Mouse (Mus musculus) 416B (cell line): Measurements from ENCODE around the gene Sprr2f.

Experiments
- DNase-seq: peaks from one replicate; pipeline ENCODE4 v3.0.0; 2011; ENCODE audit warnings: low read depth

The Sprr2f gene

GRCm38 (mm10) chr3:92364887-92365286 lies at the start of gene Sprr2f:
Gene Sprr2f (plus strand): TSS chr3:92365187.
- DNase-seq, result no peak

GRCm38 (mm10) chr3:92316320-92316719 lies 48.7 kb upstream of the Sprr2f start, which contains the start of gene Sprr2b:
Gene Sprr2b (plus strand): TSS chr3:92316620.
- DNase-seq, result no peak

DNA sequence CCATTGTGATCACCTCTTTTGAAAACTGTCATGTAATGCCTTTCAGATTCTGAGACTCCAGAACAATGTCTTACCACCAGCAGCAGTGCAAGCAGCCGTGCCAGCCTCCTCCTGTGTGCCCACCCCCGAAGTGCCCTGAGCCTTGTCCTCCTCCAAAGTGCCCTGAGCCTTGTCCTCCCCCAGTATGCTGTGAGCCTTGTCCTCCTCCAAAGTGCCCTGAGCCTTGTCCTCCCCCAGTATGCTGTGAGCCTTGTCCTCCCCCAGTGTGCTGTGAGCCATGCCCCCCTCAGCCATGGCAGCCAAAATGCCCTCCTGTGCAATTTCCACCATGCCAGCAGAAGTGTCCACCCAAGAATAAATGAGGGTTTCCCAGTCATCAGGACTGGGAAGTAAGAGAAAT lies 47.6 kb upstream of the Sprr2f start:
- no peak for DNase-seq

- no peak for DNase-seq
Measured at GRCm38 (mm10) chr3:92336278-92336677, 28.7 kb upstream of the Sprr2f start.

DNA sequence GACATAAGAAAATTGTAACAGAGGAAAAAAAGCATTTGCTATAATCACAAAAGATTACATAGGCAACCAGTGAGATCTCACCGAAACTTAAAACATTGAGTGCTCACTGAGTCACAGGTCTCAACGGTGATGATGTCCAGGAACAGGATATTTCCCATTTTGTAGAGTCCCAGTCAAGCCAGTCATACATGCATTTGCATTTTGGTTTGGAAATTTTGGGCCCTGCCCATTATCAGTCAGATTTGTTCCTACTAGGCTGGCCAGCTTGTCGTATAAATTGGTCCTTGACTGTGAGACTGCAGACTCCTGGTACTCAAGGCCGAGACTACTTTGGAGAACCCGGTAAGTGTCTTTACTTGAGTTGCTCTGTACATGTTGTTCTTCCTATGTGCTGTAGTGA lies 26.1 kb upstream of the Sprr2f start, which contains the start of gene Sprr2d:
TSS of gene Sprr2d (plus strand) at position 301 of the 400 bp plus-strand sequence.
- no peak for DNase-seq

GRCm38 (mm10) chr3:92351843-92352242 lies 13.1 kb upstream of the Sprr2f start, which contains the start of gene Sprr2e:
Gene Sprr2e (plus strand): TSS chr3:92352143.
- no peak for DNase-seq

DNA sequence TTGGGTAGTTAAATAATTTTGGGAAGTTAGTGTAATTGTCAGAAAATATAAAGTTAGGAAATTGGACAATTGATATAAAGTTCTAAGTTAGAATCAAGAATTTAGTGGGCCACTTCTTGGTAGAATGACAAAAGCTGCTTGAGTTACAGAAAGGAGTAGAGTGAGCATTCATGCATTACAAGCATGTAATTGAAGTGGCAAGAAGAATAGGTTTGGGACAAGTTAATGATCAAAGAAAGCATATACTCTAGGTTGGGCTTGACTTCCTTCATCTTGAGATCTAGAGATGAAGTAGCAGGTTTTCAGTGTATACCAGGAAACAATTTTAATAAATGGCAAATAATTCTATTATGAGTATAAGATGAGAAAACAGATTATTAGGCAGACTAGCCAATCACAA lies 3.4 kb upstream of the Sprr2f start:
- no peak for DNase-seq

DNA sequence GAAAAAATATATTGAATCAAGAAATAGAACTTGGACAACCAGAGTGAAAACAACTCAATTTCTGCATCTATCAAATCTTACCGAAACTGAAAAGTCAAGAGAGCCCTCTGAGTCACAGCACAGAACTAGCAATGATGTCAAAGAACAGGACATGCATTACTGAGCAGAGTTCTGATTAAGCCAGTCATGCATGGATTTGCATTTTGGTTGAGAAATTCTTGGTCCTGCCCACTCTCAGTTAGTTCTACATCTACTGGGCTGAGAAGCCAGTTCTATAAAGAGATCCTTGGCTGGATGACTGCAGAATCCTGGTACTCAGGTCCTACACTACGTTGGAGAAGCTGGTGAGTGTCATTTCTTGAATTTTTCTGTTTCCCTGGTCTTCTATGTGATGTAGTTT lies 8.6 kb downstream of the Sprr2f start:
- DNase-seq, result no peak

DNA sequence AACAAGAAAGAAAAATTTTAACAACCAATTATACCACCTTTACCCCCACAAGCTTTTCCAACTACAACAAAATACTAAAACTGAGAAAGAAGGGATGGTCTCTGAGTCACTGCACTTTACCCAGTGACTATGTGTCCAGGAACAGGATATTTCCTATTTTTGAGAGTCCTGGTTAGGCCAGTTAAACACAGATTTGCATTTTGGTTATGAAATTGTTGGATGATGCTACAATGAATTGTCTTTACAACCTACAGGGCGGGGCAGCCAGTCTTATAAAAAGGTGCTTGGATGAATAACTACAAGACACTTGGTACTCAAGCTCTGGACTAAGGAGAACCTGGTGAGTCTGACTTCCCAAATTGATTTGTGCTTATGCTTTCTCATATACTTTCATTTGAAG lies 20.4 kb downstream of the Sprr2f start, which contains the start of gene Sprr2h:
TSS of gene Sprr2h (plus strand) at position 301 of the 400 bp plus-strand sequence.
- DNase-seq, result no peak

- peak; percentile 55 for DNase-seq
Measured at GRCm38 (mm10) chr3:92394301-92394700, 29.3 kb downstream of the Sprr2f start.

- DNase-seq, result no peak
Measured at GRCm38 (mm10) chr3:92407691-92408090, 42.7 kb downstream of the Sprr2f start, which contains the start of gene Sprr2i. Gene Sprr2i (plus strand): TSS chr3:92407991.
